Mouse (Mus musculus) T-helper 1 cell (primary cell): ENCODE results near the gene Fmo2.

Experiments
- in situ Hi-C: fragments of 300-600 bp; cut with MboI, MseI; formaldehyde crosslinking; loops from one replicate; pipeline ENCODE4 v1.15.1; 2025; ENCODE audit warnings: high pct_unique_total_duplicates

The Fmo2 gene

GRCm38 (mm10) chr1:162853812-162854482, 44.6 kb downstream of the Fmo2 start:
- in situ Hi-C loops, result no loop called here

- in situ Hi-C loops, result no loop called here
These were observed 51.0 kb downstream of the Fmo2 start for GRCm38 (mm10) chr1:162847554-162847953.

GRCm38 (mm10) chr1:162840211-162840610, 58.3 kb downstream of the Fmo2 start:
- in situ Hi-C loops, result no loop called here

GRCm38 (mm10) chr1:162838976-162839375, 59.5 kb downstream of the Fmo2 start:
- in situ Hi-C loops, result no loop called here

DNA sequence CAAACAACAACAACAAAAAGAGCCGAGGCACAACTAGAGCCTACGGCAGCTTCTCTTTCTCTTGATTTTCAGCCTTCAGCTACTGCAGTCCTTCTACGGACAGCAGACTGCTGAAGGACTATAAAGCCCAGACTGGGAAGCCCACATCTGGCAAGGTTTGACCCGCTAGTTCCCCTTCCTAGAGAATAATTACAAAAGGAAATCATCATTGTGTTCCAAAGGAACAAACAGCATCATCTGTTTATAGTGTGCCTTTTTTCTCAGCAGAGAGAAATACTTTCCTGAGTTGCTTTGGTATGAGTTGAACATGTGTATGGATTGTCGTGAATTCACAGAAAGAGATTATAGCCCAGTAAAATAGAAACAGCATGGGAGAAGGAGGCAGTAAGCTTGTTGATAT, 64.2 kb downstream of the Fmo2 start:
- in situ Hi-C loops, result no loop called here

DNA sequence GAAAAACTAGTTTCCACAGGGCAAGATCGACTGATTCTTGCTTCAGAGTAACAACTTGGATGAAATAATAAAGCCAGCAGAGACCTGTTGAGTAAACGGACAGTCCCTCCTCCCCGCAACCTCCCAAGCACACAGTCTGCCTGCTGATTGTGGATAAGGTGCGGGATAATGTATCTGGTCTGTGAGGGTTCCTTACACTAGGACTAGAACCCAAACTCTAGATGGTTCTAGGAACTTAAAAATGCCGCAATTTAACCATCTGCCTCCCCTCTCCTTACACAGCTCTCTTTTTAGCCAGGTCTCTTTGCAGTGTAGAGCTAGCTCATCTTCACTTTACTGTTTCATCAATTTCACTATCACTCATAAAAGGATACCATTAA, 66.0 kb downstream of the Fmo2 start:
- in situ Hi-C loops, result no loop called here

DNA sequence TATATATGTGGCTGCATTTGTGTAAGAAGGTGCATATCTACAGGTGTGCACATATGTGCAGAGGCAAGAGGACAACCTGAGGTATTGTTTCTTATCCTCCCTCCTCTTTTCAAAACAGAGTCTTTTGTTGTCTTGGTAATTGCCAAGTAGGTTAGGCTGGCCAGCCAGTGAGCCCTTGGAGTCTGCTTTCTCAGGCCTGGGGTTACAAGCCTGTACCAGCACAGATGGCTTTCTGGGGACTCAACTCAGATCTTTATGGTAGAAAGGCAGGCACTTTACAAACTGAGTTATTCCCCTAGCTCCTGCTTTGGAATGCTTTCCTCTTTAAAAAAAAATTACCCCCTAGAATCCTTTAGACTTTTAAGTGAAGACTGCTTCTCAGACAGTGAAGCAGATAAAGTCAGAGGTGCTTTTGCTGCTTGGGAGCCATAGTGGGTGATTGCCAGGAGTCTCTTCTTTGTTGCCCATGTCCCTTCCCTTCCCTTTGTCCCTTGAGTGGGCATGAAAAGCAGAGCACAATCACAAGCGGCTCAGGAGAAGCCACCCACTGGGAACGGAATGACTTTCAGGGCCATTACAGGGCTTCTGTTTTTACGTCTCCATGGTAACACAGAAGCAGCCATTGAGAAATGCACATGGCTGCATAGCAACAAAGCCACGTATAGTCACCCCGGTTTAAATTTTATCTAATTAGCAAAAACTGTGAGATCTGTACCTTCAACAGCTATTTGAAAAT, 66.5 kb downstream of the Fmo2 start:
- in situ Hi-C loops, result no loop called here
